Mouse (Mus musculus): Measurements from ENCODE around the gene 4931428L18Rik. TPM values are rescaled to one million over a fixed set of nuclear protein-coding genes. Genes with fewer than 3 reads are reported as not detected.

The 4931428L18Rik gene
- not detected in 2 replicates for total RNA-seq (2017)

DNA sequence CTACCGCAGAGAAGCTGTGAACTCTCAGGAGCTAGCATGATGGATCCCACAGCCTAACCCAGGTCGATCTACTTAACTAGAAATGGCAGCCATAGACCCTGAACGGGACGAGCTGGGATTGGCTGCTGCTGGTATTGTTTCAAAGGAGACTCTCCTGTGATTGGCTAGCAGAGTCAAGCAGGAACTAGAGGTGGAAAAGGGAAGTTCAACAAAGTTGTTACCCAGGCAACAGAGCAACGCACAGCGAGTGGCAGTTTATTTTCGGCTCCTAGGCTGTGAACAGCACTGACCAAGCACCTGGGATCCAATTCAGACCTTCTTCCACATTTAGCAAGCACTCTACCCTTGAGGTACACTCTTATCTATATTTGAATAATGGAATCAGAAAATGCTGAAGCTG lies at the start of gene 4931428L18Rik, which contains the start of gene Pih1d3:
Gene 4931428L18Rik, minus strand, starts transcription at position 121 of the 400 bp plus-strand sequence.
Gene Pih1d3, plus strand, starts transcription at position 275 of the 400 bp plus-strand sequence.
- peak; percentile 45; the same call in 1 of the 2 replicates for ATAC-seq (replicated peaks; ENCODE audit: low read depth, poor library complexity, severe bottlenecking)

DNA sequence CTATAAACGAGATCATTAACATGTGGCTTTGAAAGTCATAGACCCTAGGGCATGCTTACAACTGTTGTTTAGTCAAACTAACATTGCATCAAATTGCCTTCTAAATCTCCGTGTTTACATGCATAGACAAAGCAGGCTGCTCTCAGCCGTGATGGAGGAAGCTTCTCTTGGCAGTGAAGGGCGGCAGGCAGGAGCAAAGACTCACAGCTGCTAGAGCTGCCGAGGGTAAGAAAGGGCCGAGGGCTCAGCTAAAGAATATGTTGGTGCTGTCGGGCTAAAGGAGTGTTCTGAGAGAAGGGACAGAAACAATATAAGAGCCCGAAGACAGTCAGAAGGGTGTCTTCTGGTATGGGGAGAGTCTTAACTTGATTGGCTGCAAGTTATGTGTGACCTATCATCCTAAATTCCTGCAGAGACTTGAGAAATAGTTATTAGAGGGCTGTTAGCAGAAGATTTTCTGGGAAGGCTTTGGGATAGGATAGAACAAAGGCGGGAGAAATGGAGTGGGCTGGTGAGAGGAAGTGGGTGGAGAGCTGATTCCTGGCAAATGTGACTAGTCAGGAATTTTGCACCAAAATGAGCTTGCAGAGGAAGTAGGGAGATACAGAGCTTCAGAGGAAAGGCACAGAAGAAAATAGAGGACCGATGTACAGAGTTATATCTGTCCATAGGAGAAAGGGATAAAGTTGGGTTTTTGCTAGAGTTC lies 37.9 kb upstream of the 4931428L18Rik start:
- ATAC-seq (replicated peaks; ENCODE audit: low read depth, poor library complexity, severe bottlenecking), result no peak

DNA sequence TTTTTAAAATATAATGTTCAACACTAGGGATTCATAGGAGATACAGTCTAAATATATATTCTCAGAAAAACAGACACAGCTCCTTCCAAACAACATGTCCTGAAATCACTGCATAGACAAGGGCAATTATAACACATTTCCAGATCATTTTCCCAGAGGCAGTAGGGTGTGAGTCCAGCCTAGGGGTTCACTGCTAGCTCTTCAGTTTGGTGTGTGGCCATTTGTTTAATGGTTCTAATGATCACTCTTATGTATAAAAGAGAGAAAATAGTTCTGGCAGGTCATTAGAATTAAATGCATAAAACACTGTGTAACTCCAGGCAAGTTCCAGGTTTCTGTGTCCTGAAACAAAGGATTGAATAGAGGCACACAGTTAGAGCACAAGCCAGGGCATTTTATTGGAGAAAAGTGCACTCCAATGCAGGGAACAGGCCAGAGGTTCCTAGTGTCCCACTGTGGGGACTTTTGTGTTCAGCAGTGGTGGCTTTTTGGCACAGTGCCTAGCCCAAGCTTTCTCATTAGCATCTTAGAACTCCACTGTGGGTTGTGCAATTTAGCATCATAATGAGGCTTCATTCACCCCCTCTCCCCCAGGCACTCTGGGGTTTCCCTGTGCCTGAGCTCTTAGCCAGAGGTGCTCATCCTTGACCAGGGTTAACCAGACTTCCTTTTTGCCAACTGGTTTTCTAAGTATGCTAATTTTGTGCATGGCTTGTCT lies 11.0 kb upstream of the 4931428L18Rik start:
- ATAC-seq (replicated peaks; ENCODE audit: low read depth, poor library complexity, severe bottlenecking), result no peak

- ATAC-seq (replicated peaks; ENCODE audit: low read depth, poor library complexity, severe bottlenecking), result no peak
Measured at GRCm38 (mm10) chr1:31220599-31221250, 1.8 kb downstream of the 4931428L18Rik start.

DNA sequence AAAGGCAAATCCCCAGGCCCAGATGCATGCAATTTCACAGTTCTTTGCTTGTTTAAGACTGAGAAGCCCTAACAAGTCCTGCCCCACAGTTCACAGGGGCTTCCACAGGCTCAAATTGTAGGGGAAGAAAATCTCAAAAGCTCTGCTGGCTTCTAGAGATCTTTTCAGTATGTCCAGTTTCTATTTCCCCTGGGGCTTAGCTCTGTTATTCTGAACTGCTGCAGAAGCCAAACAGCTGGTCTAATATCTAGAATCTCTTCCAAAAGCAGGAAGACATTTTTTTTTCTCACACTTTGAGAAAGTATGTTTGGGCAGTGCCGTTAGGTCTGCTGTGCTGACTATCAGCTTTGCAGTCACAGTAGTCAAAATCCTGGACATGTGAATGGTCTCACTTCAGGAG lies 7.7 kb downstream of the 4931428L18Rik start:
- no peak for ATAC-seq (replicated peaks; ENCODE audit: low read depth, poor library complexity, severe bottlenecking)

- peak; percentile 93 for ATAC-seq (replicated peaks; ENCODE audit: low read depth, poor library complexity, severe bottlenecking)
Measured at GRCm38 (mm10) chr1:31210144-31210543, 12.3 kb downstream of the 4931428L18Rik start.

DNA sequence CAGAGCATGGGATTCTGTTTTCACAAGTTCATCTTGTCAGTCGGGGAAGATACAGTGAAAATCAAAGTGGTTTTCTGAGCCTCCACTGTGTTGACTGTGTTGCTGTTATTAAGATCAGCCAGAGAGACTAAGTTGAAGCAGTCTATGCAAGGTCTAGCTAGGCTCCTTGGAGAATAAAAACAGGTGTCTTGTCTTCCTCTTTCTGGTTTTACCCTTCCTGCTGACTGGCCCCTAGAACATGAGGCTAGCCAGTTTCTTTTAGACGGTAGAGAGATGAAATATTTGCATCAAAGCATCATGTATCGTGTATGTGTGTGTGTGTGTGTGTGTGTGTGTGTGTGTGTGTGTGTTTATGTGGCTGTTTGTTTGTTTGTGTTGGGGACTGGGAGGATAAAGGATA lies 16.7 kb downstream of the 4931428L18Rik start:
- ATAC-seq (replicated peaks; ENCODE audit: low read depth, poor library complexity, severe bottlenecking), result no peak

- ATAC-seq (replicated peaks; ENCODE audit: low read depth, poor library complexity, severe bottlenecking), result no peak
Measured at GRCm38 (mm10) chr1:31205346-31205745, 17.1 kb downstream of the 4931428L18Rik start.

GRCm38 (mm10) chr1:31203771-31204170 lies 18.7 kb downstream of the 4931428L18Rik start:
- no peak for ATAC-seq (replicated peaks; ENCODE audit: low read depth, poor library complexity, severe bottlenecking)

- no peak for ATAC-seq (replicated peaks; ENCODE audit: low read depth, poor library complexity, severe bottlenecking)
Measured at GRCm38 (mm10) chr1:31196959-31197358, 25.5 kb downstream of the 4931428L18Rik start.

DNA sequence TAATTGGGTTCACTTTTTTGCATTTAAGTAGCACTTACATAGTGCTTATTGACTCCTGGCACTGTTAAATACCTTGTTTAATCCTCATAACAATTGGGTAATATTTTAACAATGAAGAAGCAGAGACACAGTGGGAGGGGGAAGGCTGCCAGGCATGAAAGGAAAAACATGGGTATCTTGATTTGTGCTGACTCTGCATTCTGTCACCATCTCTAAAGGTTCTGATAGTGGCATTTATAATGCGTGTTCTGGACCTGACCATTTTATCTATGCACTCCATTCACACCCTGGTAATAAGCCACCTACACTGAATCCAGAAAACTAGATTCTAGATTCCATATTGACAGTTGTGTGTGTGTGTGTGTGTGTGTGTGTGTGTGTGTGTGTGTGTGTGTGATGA lies 26.9 kb downstream of the 4931428L18Rik start:
- no peak for ATAC-seq (replicated peaks; ENCODE audit: low read depth, poor library complexity, severe bottlenecking)

DNA sequence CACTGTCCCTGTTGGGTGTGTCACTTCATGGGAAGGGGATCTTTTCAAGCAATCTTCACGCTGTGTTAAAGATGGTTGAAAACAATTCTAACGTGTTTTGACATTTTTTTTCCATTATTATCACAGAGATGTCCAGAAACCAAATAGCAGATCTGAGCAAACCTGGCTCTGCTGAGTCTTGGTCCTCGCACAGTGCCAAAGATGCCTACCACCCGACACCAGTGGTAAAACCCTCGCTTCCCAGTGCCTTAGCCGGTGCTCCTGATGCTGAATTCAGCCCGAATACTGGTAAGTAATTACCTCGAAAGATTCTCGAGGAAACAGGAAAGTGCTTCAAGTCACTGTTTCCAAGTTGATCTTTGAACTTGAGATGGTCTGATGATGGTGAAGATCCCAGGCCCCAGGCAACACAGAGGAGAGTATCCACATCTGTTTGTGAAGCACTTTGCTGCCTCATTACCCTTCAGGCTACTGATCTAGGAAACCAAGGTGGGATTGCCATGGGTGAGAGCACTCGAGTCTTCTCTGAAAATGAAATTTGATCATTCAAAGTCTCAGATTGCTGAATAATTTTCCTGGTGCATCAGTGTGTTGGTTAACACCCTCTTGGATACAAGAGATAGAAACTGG lies 32.1 kb downstream of the 4931428L18Rik start:
- ATAC-seq (replicated peaks; ENCODE audit: low read depth, poor library complexity, severe bottlenecking), result no peak

GRCm38 (mm10) chr1:31178264-31178663 lies 44.2 kb downstream of the 4931428L18Rik start:
- ATAC-seq (replicated peaks; ENCODE audit: low read depth, poor library complexity, severe bottlenecking), result no peak

GRCm38 (mm10) chr1:31176101-31176500 lies 46.4 kb downstream of the 4931428L18Rik start, which contains the start of gene Lgsn:
Gene Lgsn (plus strand): TSS chr1:31176401.
- no peak for ATAC-seq (replicated peaks; ENCODE audit: low read depth, poor library complexity, severe bottlenecking)

GRCm38 (mm10) chr1:31175401-31175800 lies 47.1 kb downstream of the 4931428L18Rik start:
- ATAC-seq (replicated peaks; ENCODE audit: low read depth, poor library complexity, severe bottlenecking), result no peak

DNA sequence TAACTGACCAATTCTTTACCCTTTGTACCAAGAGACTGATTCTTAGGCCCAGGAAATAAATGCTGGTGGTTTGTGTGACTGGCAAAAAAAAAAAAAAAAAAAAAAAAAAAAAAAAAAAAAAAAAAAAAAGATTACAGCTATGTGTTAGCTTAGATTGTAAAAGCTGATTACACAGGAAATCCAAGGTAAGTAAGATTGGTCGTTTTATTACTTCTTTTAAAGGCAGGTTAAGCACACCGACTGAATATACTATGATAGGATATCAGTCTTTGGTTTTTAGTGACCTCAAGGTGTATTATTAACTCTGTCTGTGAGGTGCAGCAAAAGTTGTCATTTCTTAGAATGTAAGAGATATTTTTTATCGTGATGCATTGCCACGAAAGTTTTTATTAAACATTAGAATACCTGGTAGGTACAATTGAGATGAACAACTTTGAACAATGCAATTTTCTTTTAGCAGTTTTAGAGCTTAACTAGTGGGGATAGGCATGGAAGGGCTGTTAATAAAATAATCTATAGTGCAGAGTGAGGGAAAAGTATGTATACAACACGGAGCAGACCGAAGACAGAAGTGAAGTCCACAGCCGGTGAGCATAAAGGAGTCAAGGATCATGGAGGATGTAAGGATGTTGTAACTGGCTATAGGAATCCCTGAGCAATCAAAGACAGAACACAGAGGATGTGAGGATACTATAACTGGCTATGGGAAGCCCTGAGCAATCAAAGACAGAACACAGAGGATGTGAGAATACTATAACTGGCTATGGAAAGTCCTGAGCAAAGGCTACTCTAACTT lies 57.0 kb downstream of the 4931428L18Rik start:
- no peak for ATAC-seq (replicated peaks; ENCODE audit: low read depth, poor library complexity, severe bottlenecking)

DNA sequence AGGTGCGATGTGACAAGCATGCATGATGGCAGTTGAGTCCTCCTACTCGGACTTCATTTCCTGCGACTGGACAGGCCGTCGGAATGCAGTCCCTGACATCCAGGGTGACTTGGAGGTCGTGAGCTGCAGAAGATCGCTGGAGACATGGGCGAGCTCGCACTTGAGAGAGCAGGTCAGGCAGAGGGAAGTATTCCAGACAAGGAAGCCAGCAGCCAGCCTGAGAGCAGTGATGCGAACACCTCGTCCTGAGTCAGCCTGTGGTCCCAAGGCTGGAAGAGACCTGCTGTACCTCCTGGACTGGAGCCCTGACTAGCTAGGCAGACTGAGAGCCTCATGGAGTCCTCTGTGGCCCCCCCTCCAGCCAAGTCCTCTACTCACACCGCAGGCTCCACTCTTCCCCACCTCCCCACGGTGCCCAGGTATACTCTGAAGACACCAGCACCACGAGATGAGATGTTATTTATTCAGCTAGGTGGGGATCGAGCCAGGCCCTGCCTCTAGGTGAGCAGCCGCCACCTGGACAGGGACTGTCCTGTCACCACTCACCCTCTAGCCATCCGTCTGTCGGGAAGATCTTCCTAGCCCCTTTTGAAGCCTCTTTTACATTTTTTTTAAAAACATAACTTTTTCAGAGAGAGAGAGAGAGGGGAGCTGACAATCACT lies 57.8 kb downstream of the 4931428L18Rik start:
- no peak for ATAC-seq (replicated peaks; ENCODE audit: low read depth, poor library complexity, severe bottlenecking)

DNA sequence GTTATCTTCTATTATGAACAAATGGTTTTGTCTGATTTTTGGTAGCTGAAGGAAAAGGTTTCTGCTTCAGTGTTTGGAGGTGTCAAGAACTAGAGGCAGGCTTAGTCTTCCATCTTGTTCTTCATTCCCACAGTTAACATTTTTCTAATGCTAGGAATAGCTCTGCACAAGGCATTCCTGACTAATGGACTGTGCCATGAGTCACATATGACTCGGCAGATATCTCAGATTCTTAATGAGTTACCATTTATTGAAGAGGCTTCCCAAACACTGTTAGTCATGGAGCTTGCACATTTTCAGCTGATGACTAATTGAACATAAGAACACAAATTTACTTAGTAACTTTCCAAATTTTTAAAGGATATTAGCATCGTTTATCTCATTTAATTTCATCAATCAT lies 65.6 kb downstream of the 4931428L18Rik start:
- no peak for ATAC-seq (replicated peaks; ENCODE audit: low read depth, poor library complexity, severe bottlenecking)

DNA sequence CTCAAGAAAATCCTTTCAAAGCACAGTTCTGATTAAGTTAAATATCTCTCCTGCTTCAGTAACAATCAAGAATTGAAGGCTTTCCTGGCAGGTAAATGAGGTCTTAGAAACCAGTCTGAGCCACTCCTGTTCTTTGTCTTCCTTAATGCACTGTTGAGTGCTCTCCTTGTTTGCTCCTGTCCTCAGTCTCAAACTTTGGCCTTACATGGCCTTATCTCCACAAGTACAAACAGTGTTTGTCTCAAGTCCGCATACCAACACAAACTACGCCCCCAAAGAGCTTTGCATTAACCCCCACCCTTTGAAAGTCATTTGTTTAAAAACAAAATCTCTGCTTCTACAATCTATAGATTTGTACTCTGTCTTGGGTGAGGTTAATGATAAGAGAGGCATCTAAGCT lies 66.3 kb downstream of the 4931428L18Rik start:
- no peak for ATAC-seq (replicated peaks; ENCODE audit: low read depth, poor library complexity, severe bottlenecking)

Measured in common myeloid progenitor, adult 5-6 weeks (primary cell).